Mouse (Mus musculus): ENCODE measurements at regions not wholly inside any gene's neighbourhood (a gene's known extent, or its start where the extent isn't known, plus 50 kb on each side); places are given as distances from the start of the nearest gene placed in this dataset.
"Not testable (repeated sequence)": the region's sequence is repeated elsewhere in the genome, so short reads cannot be mapped to it uniquely, and the experiment has no call there.

GRCm38 (mm10) chr14:52920138-52920537, 424.6 kb upstream of the Olfr1507 start:
- not testable (repeated sequence) for H3K27me3 ChIP-seq (ENCODE audit: control insufficient read depth, insufficient read depth, low read length); H3K4me3 ChIP-seq (ENCODE audit: control insufficient read depth, insufficient read depth, low read length); H3K36me3 ChIP-seq (ENCODE audit: control insufficient read depth, insufficient read depth, low read length); DNase-seq; H3K27ac ChIP-seq (ENCODE audit: control insufficient read depth, insufficient read depth, low read length); H3K4me1 ChIP-seq (replicated peaks; ENCODE audit: control insufficient read depth, insufficient read depth, low read length)
- no CpG with 5 or more reads among the region's 5 CpGs for WGBS

GRCm38 (mm10) chr14:52913814-52914213, 418.3 kb upstream of the Olfr1507 start:
- no CpG with 5 or more reads among the region's 1 CpGs for WGBS
- H3K4me1 ChIP-seq (replicated peaks; ENCODE audit: control insufficient read depth, insufficient read depth, low read length); H3K27ac ChIP-seq (ENCODE audit: control insufficient read depth, insufficient read depth, low read length); H3K36me3 ChIP-seq (ENCODE audit: control insufficient read depth, insufficient read depth, low read length); H3K4me3 ChIP-seq (ENCODE audit: control insufficient read depth, insufficient read depth, low read length); H3K27me3 ChIP-seq (ENCODE audit: control insufficient read depth, insufficient read depth, low read length); DNase-seq: not testable (repeated sequence)

- not testable (repeated sequence) for H3K27ac ChIP-seq (ENCODE audit: control insufficient read depth, insufficient read depth, low read length); H3K27me3 ChIP-seq (ENCODE audit: control insufficient read depth, insufficient read depth, low read length); H3K36me3 ChIP-seq (ENCODE audit: control insufficient read depth, insufficient read depth, low read length); H3K4me1 ChIP-seq (replicated peaks; ENCODE audit: control insufficient read depth, insufficient read depth, low read length); DNase-seq; H3K4me3 ChIP-seq (ENCODE audit: control insufficient read depth, insufficient read depth, low read length)
- WGBS = no CpG with 5 or more reads among the region's 3 CpGs
These were observed 404.1 kb upstream of the Olfr1507 start for GRCm38 (mm10) chr14:52899629-52900028.

- not testable (repeated sequence) for H3K27me3 ChIP-seq (ENCODE audit: control insufficient read depth, insufficient read depth, low read length); H3K4me1 ChIP-seq (replicated peaks; ENCODE audit: control insufficient read depth, insufficient read depth, low read length); DNase-seq
These were observed 402.8 kb upstream of the Olfr1507 start for GRCm38 (mm10) chr14:52898310-52898709.

GRCm38 (mm10) chr14:52879978-52880377, 384.4 kb upstream of the Olfr1507 start:
- not testable (repeated sequence) for H3K27me3 ChIP-seq (ENCODE audit: control insufficient read depth, insufficient read depth, low read length); H3K36me3 ChIP-seq (ENCODE audit: control insufficient read depth, insufficient read depth, low read length); H3K4me3 ChIP-seq (ENCODE audit: control insufficient read depth, insufficient read depth, low read length); H3K27ac ChIP-seq (ENCODE audit: control insufficient read depth, insufficient read depth, low read length); H3K4me1 ChIP-seq (replicated peaks; ENCODE audit: control insufficient read depth, insufficient read depth, low read length); DNase-seq
- no CpG with 5 or more reads among the region's 3 CpGs for WGBS

More at GRCm38 (mm10) chr14:52898310-52898709, 402.8 kb upstream of the Olfr1507 start:
- H3K36me3 ChIP-seq (ENCODE audit: control insufficient read depth, insufficient read depth, low read length); H3K27ac ChIP-seq (ENCODE audit: control insufficient read depth, insufficient read depth, low read length); H3K4me3 ChIP-seq (ENCODE audit: control insufficient read depth, insufficient read depth, low read length): not testable (repeated sequence)

GRCm38 (mm10) chr14:52863841-52864240, 368.3 kb upstream of the Olfr1507 start:
- WGBS = no CpG with 5 or more reads among the region's 3 CpGs
- not testable (repeated sequence) for H3K36me3 ChIP-seq (ENCODE audit: control insufficient read depth, insufficient read depth, low read length); H3K4me3 ChIP-seq (ENCODE audit: control insufficient read depth, insufficient read depth, low read length); DNase-seq; H3K27me3 ChIP-seq (ENCODE audit: control insufficient read depth, insufficient read depth, low read length); H3K4me1 ChIP-seq (replicated peaks; ENCODE audit: control insufficient read depth, insufficient read depth, low read length); H3K27ac ChIP-seq (ENCODE audit: control insufficient read depth, insufficient read depth, low read length)

- not testable (repeated sequence) for H3K27me3 ChIP-seq (ENCODE audit: control insufficient read depth, insufficient read depth, low read length); H3K36me3 ChIP-seq (ENCODE audit: control insufficient read depth, insufficient read depth, low read length); H3K4me1 ChIP-seq (replicated peaks; ENCODE audit: control insufficient read depth, insufficient read depth, low read length); DNase-seq; H3K27ac ChIP-seq (ENCODE audit: control insufficient read depth, insufficient read depth, low read length); H3K4me3 ChIP-seq (ENCODE audit: control insufficient read depth, insufficient read depth, low read length)
These were observed 367.6 kb upstream of the Olfr1507 start for GRCm38 (mm10) chr14:52863107-52863506.

GRCm38 (mm10) chr14:52862491-52862890, 366.9 kb upstream of the Olfr1507 start:
- not testable (repeated sequence) for DNase-seq; H3K36me3 ChIP-seq (ENCODE audit: control insufficient read depth, insufficient read depth, low read length); H3K27ac ChIP-seq (ENCODE audit: control insufficient read depth, insufficient read depth, low read length); H3K4me3 ChIP-seq (ENCODE audit: control insufficient read depth, insufficient read depth, low read length); H3K4me1 ChIP-seq (replicated peaks; ENCODE audit: control insufficient read depth, insufficient read depth, low read length); H3K27me3 ChIP-seq (ENCODE audit: control insufficient read depth, insufficient read depth, low read length)
- 99% methylated on average over 14 of the region's 20 CpGs for WGBS

- H3K36me3 ChIP-seq (ENCODE audit: control insufficient read depth, insufficient read depth, low read length); H3K27ac ChIP-seq (ENCODE audit: control insufficient read depth, insufficient read depth, low read length); DNase-seq; H3K4me3 ChIP-seq (ENCODE audit: control insufficient read depth, insufficient read depth, low read length); H3K27me3 ChIP-seq (ENCODE audit: control insufficient read depth, insufficient read depth, low read length); H3K4me1 ChIP-seq (replicated peaks; ENCODE audit: control insufficient read depth, insufficient read depth, low read length): not testable (repeated sequence)
- no CpG with 5 or more reads among the region's 2 CpGs for WGBS
These were observed 359.8 kb upstream of the Olfr1507 start for GRCm38 (mm10) chr14:52855339-52855738.

GRCm38 (mm10) chr14:52853598-52853997, 358.0 kb upstream of the Olfr1507 start:
- H3K4me1 ChIP-seq (replicated peaks; ENCODE audit: control insufficient read depth, insufficient read depth, low read length); DNase-seq; H3K36me3 ChIP-seq (ENCODE audit: control insufficient read depth, insufficient read depth, low read length); H3K4me3 ChIP-seq (ENCODE audit: control insufficient read depth, insufficient read depth, low read length); H3K27me3 ChIP-seq (ENCODE audit: control insufficient read depth, insufficient read depth, low read length); H3K27ac ChIP-seq (ENCODE audit: control insufficient read depth, insufficient read depth, low read length): not testable (repeated sequence)

GRCm38 (mm10) chr14:52847970-52848369, 352.4 kb upstream of the Olfr1507 start:
- not testable (repeated sequence) for H3K36me3 ChIP-seq (ENCODE audit: control insufficient read depth, insufficient read depth, low read length); H3K27ac ChIP-seq (ENCODE audit: control insufficient read depth, insufficient read depth, low read length); H3K4me3 ChIP-seq (ENCODE audit: control insufficient read depth, insufficient read depth, low read length); H3K4me1 ChIP-seq (replicated peaks; ENCODE audit: control insufficient read depth, insufficient read depth, low read length); DNase-seq; H3K27me3 ChIP-seq (ENCODE audit: control insufficient read depth, insufficient read depth, low read length)
- WGBS = no CpG with 5 or more reads among the region's 2 CpGs

GRCm38 (mm10) chr14:52824005-52824404, 328.5 kb upstream of the Olfr1507 start:
- not testable (repeated sequence) for H3K4me1 ChIP-seq (replicated peaks; ENCODE audit: control insufficient read depth, insufficient read depth, low read length); H3K36me3 ChIP-seq (ENCODE audit: control insufficient read depth, insufficient read depth, low read length); H3K4me3 ChIP-seq (ENCODE audit: control insufficient read depth, insufficient read depth, low read length); H3K27ac ChIP-seq (ENCODE audit: control insufficient read depth, insufficient read depth, low read length); H3K27me3 ChIP-seq (ENCODE audit: control insufficient read depth, insufficient read depth, low read length); DNase-seq
- no CpG with 5 or more reads among the region's 1 CpGs for WGBS
